Mouse (Mus musculus): ENCODE results near the gene Mbnl1.

- TF ChIP-seq CTCF (IDR thresholded peaks at IDR 0.05; ENCODE audit: low read depth) (no peak), EP300 (IDR thresholded peaks at IDR 0.05; ENCODE audit: low read depth) (no peak)
Measured at GRCm38 (mm10) chr3:60569781-60570180, 97.2 kb downstream of the Mbnl1 start.

Measured in heart, postnatal 0 days (tissue).